In genomic region chr5:31866071-31866470, GRCm38 (mm10) we compare ENCODE assay signal across 15 mouse cellular contexts.
"Had no signal": no experiment of that assay in that cellular context is flagged by ENCODE, and none has a peak within 500 bp of the region (broad histone marks: within the 10 kb centered on the region; RNA-seq: fewer than 3 reads in every experiment).

No protein-coding gene starts in this region.

- DNase-seq: kidney, adult 9 months; kidney, postnatal 10 days; kidney, postnatal 4 days; liver; liver, embryonic 13.5 days; liver, postnatal 0 days; lung, postnatal 36 days; midbrain, embryonic 14.5 days; right cerebral cortex, postnatal 14 days; thymus, adult 2 months; thymus, postnatal 25 days had no signal

- H3K4me2 ChIP-seq: limb, embryonic 12.5 days; liver, embryonic 13.5 days; neural tube, embryonic 12.5 days had no signal

- H3K9me3 ChIP-seq: limb, embryonic 12.5 days; liver, embryonic 13.5 days; midbrain, embryonic 10.5 days; neural tube, embryonic 12.5 days had no signal

- H3K4me1 ChIP-seq: limb, embryonic 12.5 days; midbrain, embryonic 10.5 days; neural tube, embryonic 12.5 days had no signal

- H3K36me3 ChIP-seq: limb, embryonic 12.5 days; liver, embryonic 13.5 days; midbrain, embryonic 10.5 days; neural tube, embryonic 12.5 days had no signal

- ATAC-seq: liver, postnatal 0 days had no signal

- H3K27me3 ChIP-seq: limb, embryonic 12.5 days; liver, embryonic 13.5 days had no signal

- H3K9ac ChIP-seq: limb, embryonic 12.5 days; liver, embryonic 13.5 days; liver, postnatal 0 days; neural tube, embryonic 12.5 days had no signal

- H3K27ac ChIP-seq: layer of hippocampus, adult 2 months; limb, embryonic 12.5 days; liver, embryonic 13.5 days; midbrain, embryonic 10.5 days; neural tube, embryonic 12.5 days had no signal

- H3K4me3 ChIP-seq: layer of hippocampus, adult 2 months; limb, embryonic 12.5 days; liver, embryonic 13.5 days; midbrain, embryonic 10.5 days; neural tube, embryonic 12.5 days had no signal
